Mouse (Mus musculus) thymus, postnatal 4 days (tissue): ENCODE results near the gene Ankzf1.

Experiments used
- DNase-seq: peaks from one replicate; pipeline ENCODE4 v3.0.0; 2021

The Ankzf1 gene

GRCm38 (mm10) chr1:75190577-75190976 is 1.4 kb upstream of the Ankzf1 start:
- no peak for DNase-seq

GRCm38 (mm10) chr1:75191258-75191621 is 711 bp upstream of the Ankzf1 start:
- no peak for DNase-seq

GRCm38 (mm10) chr1:75192452-75192851 is 501 bp downstream of the Ankzf1 start:
- DNase-seq = peak; percentile 44

- DNase-seq = no peak
These were observed 9.3 kb downstream of the Ankzf1 start for GRCm38 (mm10) chr1:75201236-75201635.

GRCm38 (mm10) chr1:75208967-75209678 is 17.2 kb downstream of the Ankzf1 start:
- DNase-seq = peak; percentile 58

GRCm38 (mm10) chr1:75210136-75211087 is 18.5 kb downstream of the Ankzf1 start, which contains the start of the genes Glb1l and Stk16:
TSS of gene Glb1l (minus strand) at chr1:75210813.
TSS of gene Stk16 (plus strand) at chr1:75210838.
- DNase-seq = peak; percentile 96

GRCm38 (mm10) chr1:75211141-75211708 is 19.3 kb downstream of the Ankzf1 start:
- DNase-seq = no peak

- DNase-seq = no peak
These were observed 20.6 kb downstream of the Ankzf1 start for GRCm38 (mm10) chr1:75212542-75212941.

- DNase-seq = peak; percentile 14
These were observed 21.1 kb downstream of the Ankzf1 start for GRCm38 (mm10) chr1:75213096-75213495.

- no peak for DNase-seq
These were observed 22.5 kb downstream of the Ankzf1 start for GRCm38 (mm10) chr1:75214442-75214841.

- no peak for DNase-seq
These were observed 22.9 kb downstream of the Ankzf1 start for GRCm38 (mm10) chr1:75214886-75215285.

GRCm38 (mm10) chr1:75215785-75216184 is 23.8 kb downstream of the Ankzf1 start:
- DNase-seq = no peak

GRCm38 (mm10) chr1:75216797-75217585 is 25.0 kb downstream of the Ankzf1 start:
- DNase-seq = no peak

- DNase-seq = no peak
These were observed 25.9 kb downstream of the Ankzf1 start for GRCm38 (mm10) chr1:75217893-75218226.

GRCm38 (mm10) chr1:75218227-75219001 is 26.5 kb downstream of the Ankzf1 start:
- peak; percentile 82 for DNase-seq

GRCm38 (mm10) chr1:75219078-75219477 is 27.1 kb downstream of the Ankzf1 start:
- DNase-seq = peak; percentile 98

- DNase-seq = peak; percentile 67
These were observed 27.6 kb downstream of the Ankzf1 start, which contains the start of gene Tuba4a for GRCm38 (mm10) chr1:75219531-75219930. TSS of gene Tuba4a (minus strand) at chr1:75219865.

- no peak for DNase-seq
These were observed 29.6 kb downstream of the Ankzf1 start for GRCm38 (mm10) chr1:75221538-75221937.

GRCm38 (mm10) chr1:75222926-75223325 is 31.0 kb downstream of the Ankzf1 start:
- DNase-seq = peak; percentile 68

GRCm38 (mm10) chr1:75223532-75223931 is 31.6 kb downstream of the Ankzf1 start:
- peak; percentile 45 for DNase-seq

GRCm38 (mm10) chr1:75225473-75225872 is 33.5 kb downstream of the Ankzf1 start:
- DNase-seq = no peak

GRCm38 (mm10) chr1:75226138-75226537 is 34.2 kb downstream of the Ankzf1 start:
- DNase-seq = no peak
